Mouse (Mus musculus): ENCODE results near the gene Adam33. TPM values are rescaled to one million over a fixed set of nuclear protein-coding genes. Genes with fewer than 3 reads are reported as not detected.
A peak's percentile ranks its signal among the peaks of the same experiment; 100 is the strongest.
"Not testable (repeated sequence)": the region's sequence is repeated elsewhere in the genome, so short reads cannot be mapped to it uniquely, and the experiment has no call there.

Gene Adam33
- polyA plus RNA-seq, 1 experiment from 2014 or later: 0.72 TPM

GRCm38 (mm10) chr2:131040854-131041825 is 22.5 kb downstream of the Adam33 start:
- Histone ChIP-seq H3K36me3 (ENCODE audit: control insufficient read depth, insufficient read depth, low read length) (no peaks in the 10 kb centered on the region), H3K9me3 (ENCODE audit: control insufficient read depth, low read length) (no peaks in the 10 kb centered on the region), H3K9ac (ENCODE audit: low read length) (peak overlapping the region; percentile 70), H3K4me2 (ENCODE audit: low read depth, severe bottlenecking) (peak overlapping the region; percentile 99), H3K27ac (replicated peaks; ENCODE audit: low read depth, low read length) (no peak overlapping the region), H3K4me3 (ENCODE audit: low read depth, low read length) (peak overlapping the region; percentile 56), H3K27me3 (ENCODE audit: control insufficient read depth, insufficient read depth, low read length) (peaks cover 31% of the 10 kb centered on the region), H3K4me1 (ENCODE audit: control insufficient read depth, insufficient read depth, low read length) (0 out of 2 replicates have a peak, but pooled peaks cover 8% of the 10 kb centered on the region)
- DNase-seq (ENCODE audit: low spot score) (peak; percentile 60), ATAC-seq (ENCODE audit: insufficient number of reproducible peaks, low FRiP score, low TSS enrichment, low read depth) (peak; percentile 65; the same call in 1 of the 2 replicates)
- WGBS: 3% methylated on average over 100 of the region's 115 CpGs

DNA sequence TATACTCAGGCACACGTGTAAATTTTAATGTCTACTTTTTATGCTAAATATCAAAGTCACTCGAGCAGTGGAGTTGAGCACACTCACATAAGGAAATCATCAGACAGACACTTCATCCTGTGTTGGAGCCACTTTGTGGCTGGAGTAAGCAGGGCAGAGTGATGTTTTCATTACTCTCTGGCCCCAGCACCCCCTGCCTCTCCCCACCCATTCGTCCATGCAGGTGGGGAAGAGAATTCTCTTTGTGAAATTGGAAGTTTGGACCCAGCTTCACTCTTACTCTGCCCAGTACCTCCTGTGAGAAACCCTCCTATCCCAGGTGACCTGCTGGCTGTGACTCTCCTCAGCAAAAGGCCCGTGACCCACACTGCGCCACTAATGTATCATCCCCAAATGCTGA is 24.9 kb downstream of the Adam33 start:
- Histone ChIP-seq H3K9me3 (ENCODE audit: control insufficient read depth, low read length) (no peaks in the 10 kb centered on the region), H3K4me1 (ENCODE audit: control insufficient read depth, insufficient read depth, low read length) (0 out of 2 replicates have a peak, but pooled peaks cover 8% of the 10 kb centered on the region), H3K4me2 (ENCODE audit: low read depth, severe bottlenecking) (no peak overlapping the region), H3K4me3 (ENCODE audit: low read depth, low read length) (no peak overlapping the region), H3K36me3 (ENCODE audit: control insufficient read depth, insufficient read depth, low read length) (no peaks in the 10 kb centered on the region), H3K9ac (ENCODE audit: low read length) (no peak overlapping the region), H3K27me3 (ENCODE audit: control insufficient read depth, insufficient read depth, low read length) (peaks cover 31% of the 10 kb centered on the region), H3K27ac (replicated peaks; ENCODE audit: low read depth, low read length) (no peak overlapping the region)
- WGBS: 82% methylated on average over 5 of the region's 5 CpGs
- ATAC-seq (ENCODE audit: insufficient number of reproducible peaks, low FRiP score, low TSS enrichment, low read depth): no peak
- no peak for DNase-seq (ENCODE audit: low spot score)

DNA sequence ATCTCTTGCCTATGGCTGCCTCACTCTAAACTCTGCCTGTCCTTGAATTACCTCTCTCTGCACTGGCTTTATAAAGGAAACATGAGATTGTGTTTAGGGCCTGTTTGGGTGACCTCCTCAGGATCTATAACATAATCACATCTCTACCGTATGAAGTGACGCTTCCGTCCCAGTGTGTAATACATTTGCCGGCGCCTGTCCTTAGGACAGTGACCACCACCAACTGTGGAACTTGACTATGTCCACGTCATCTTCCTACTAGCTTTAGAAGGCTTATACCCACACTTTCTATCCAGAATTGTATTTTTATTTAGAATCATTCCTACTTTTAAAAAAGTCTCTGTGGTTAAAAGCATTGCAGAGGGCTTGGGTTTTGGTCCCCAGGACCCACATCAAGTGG is 25.4 kb downstream of the Adam33 start:
- DNase-seq (ENCODE audit: low spot score): no peak
- Histone ChIP-seq H3K9me3 (ENCODE audit: control insufficient read depth, low read length) (no peaks in the 10 kb centered on the region), H3K9ac (ENCODE audit: low read length) (no peak overlapping the region), H3K36me3 (ENCODE audit: control insufficient read depth, insufficient read depth, low read length) (no peaks in the 10 kb centered on the region), H3K4me3 (ENCODE audit: low read depth, low read length) (no peak overlapping the region), H3K4me2 (ENCODE audit: low read depth, severe bottlenecking) (no peak overlapping the region), H3K27ac (replicated peaks; ENCODE audit: low read depth, low read length) (no peak overlapping the region), H3K27me3 (ENCODE audit: control insufficient read depth, insufficient read depth, low read length) (peaks cover 31% of the 10 kb centered on the region), H3K4me1 (ENCODE audit: control insufficient read depth, insufficient read depth, low read length) (0 out of 2 replicates have a peak, but pooled peaks cover 8% of the 10 kb centered on the region)
- ATAC-seq (ENCODE audit: insufficient number of reproducible peaks, low FRiP score, low TSS enrichment, low read depth): no peak
- WGBS: 90% methylated on average over 6 of the region's 6 CpGs

DNA sequence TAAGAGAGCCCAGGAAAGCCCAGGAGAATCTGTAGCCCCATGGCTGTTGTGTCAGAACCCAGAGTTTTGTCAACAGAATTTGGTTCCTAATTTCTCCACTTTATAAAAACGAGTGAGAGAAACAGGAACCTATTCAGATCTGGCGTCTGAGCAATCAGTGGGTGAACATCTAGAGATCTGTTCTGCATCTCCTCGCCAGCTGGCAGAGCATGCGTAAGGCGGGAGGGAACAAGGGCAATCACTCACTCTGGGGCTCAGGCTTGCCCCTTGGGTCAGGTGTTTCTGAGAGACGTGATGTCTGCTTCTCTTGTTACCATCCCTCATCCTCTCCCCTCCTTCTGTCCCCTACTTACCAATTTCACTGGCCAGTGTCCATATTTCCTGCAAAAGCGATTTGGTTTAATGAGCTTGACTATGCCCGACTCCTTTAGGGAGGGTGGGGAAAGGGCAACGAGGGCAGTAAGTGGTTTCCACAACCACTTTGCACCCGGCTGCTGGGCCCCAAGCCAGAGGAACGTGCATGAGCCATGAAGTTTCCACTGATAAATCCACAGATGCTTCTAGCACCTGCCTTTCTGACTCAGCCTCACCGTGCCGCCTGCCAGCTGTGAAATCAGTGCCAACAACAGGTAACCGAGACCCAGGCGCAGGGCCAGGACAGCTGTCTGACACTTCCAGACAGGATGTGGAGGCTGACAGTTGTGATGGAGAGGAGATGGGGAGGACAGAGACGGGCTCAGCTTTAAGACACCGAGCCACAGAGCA is 26.2 kb downstream of the Adam33 start:
- H3K36me3 ChIP-seq (ENCODE audit: control insufficient read depth, insufficient read depth, low read length): no peaks in the 10 kb centered on the region
- H3K4me3 ChIP-seq (ENCODE audit: low read depth, low read length): no peak overlapping the region
- ATAC-seq (ENCODE audit: insufficient number of reproducible peaks, low FRiP score, low TSS enrichment, low read depth) (no peak), DNase-seq (ENCODE audit: low spot score) (no peak)
- H3K9me3 ChIP-seq (ENCODE audit: control insufficient read depth, low read length): no peaks in the 10 kb centered on the region
- H3K27me3 ChIP-seq (ENCODE audit: control insufficient read depth, insufficient read depth, low read length): peaks cover 29% of the 10 kb centered on the region
- H3K4me2 ChIP-seq (ENCODE audit: low read depth, severe bottlenecking): no peak overlapping the region
- 0 out of 2 replicates have a peak, but pooled peaks cover 8% of the 10 kb centered on the region for H3K4me1 ChIP-seq (ENCODE audit: control insufficient read depth, insufficient read depth, low read length)
- WGBS: 61% methylated on average over 17 of the region's 17 CpGs
- H3K9ac ChIP-seq (ENCODE audit: low read length): no peak overlapping the region
- H3K27ac ChIP-seq (replicated peaks; ENCODE audit: low read depth, low read length): no peak overlapping the region

- no peaks in the 10 kb centered on the region for H3K9me3 ChIP-seq (ENCODE audit: control insufficient read depth, low read length)
- no peak for DNase-seq (ENCODE audit: low spot score)
- H3K4me1 ChIP-seq (ENCODE audit: control insufficient read depth, insufficient read depth, low read length): 0 out of 2 replicates have a peak, but pooled peaks cover 8% of the 10 kb centered on the region
- no peaks in the 10 kb centered on the region for H3K36me3 ChIP-seq (ENCODE audit: control insufficient read depth, insufficient read depth, low read length)
- H3K9ac ChIP-seq (ENCODE audit: low read length): no peak overlapping the region
- no peak for ATAC-seq (ENCODE audit: insufficient number of reproducible peaks, low FRiP score, low TSS enrichment, low read depth)
- H3K4me2 ChIP-seq (ENCODE audit: low read depth, severe bottlenecking): no peak overlapping the region
- H3K27ac ChIP-seq (replicated peaks; ENCODE audit: low read depth, low read length): no peak overlapping the region
- H3K4me3 ChIP-seq (ENCODE audit: low read depth, low read length): no peak overlapping the region
- peaks cover 22% of the 10 kb centered on the region for H3K27me3 ChIP-seq (ENCODE audit: control insufficient read depth, insufficient read depth, low read length)
Observed at GRCm38 (mm10) chr2:131036757-131037156, 26.9 kb downstream of the Adam33 start.

DNA sequence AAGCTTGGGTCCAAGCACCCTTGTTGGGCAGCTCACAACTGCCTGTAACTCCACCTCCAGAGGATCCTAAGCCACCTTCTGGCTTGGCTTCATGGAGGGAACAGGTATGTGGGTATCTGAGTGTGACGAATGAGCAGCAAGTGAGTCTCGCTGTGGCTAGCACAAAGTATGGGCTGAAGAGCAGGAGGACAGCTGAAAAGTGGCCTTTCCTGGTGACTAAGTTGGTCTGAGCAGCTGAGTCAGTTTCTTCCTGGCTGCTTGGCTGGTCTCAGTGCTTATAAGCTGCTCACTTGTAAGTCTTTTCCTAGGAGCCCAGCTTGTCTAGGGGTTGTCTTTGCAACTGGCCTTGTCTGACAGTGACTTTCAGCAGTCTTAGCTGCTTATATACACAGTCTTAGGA is 27.3 kb downstream of the Adam33 start:
- Histone ChIP-seq H3K27me3 (ENCODE audit: control insufficient read depth, insufficient read depth, low read length) (peaks cover 18% of the 10 kb centered on the region), H3K4me2 (ENCODE audit: low read depth, severe bottlenecking) (no peak overlapping the region), H3K9ac (ENCODE audit: low read length) (no peak overlapping the region), H3K9me3 (ENCODE audit: control insufficient read depth, low read length) (no peaks in the 10 kb centered on the region), H3K4me1 (ENCODE audit: control insufficient read depth, insufficient read depth, low read length) (0 out of 2 replicates have a peak, but pooled peaks cover 5% of the 10 kb centered on the region), H3K27ac (replicated peaks; ENCODE audit: low read depth, low read length) (no peak overlapping the region), H3K36me3 (ENCODE audit: control insufficient read depth, insufficient read depth, low read length) (no peaks in the 10 kb centered on the region), H3K4me3 (ENCODE audit: low read depth, low read length) (no peak overlapping the region)
- ATAC-seq (ENCODE audit: insufficient number of reproducible peaks, low FRiP score, low TSS enrichment, low read depth) (no peak), DNase-seq (ENCODE audit: low spot score) (no peak)
- WGBS: 88% methylated on average over 2 of the region's 2 CpGs

GRCm38 (mm10) chr2:131031406-131031805 is 32.2 kb downstream of the Adam33 start:
- not testable (repeated sequence) for H3K4me1 ChIP-seq (ENCODE audit: control insufficient read depth, insufficient read depth, low read length); H3K27ac ChIP-seq (replicated peaks; ENCODE audit: low read depth, low read length); H3K27me3 ChIP-seq (ENCODE audit: control insufficient read depth, insufficient read depth, low read length); ATAC-seq (ENCODE audit: insufficient number of reproducible peaks, low FRiP score, low TSS enrichment, low read depth); H3K4me2 ChIP-seq (ENCODE audit: low read depth, severe bottlenecking); H3K9ac ChIP-seq (ENCODE audit: low read length); H3K9me3 ChIP-seq (ENCODE audit: control insufficient read depth, low read length); DNase-seq (ENCODE audit: low spot score); H3K4me3 ChIP-seq (ENCODE audit: low read depth, low read length); H3K36me3 ChIP-seq (ENCODE audit: control insufficient read depth, insufficient read depth, low read length)
- 62% methylated on average over 1 of the region's 1 CpGs for WGBS

- H3K4me2 ChIP-seq (ENCODE audit: low read depth, severe bottlenecking): no peak overlapping the region
- DNase-seq (ENCODE audit: low spot score): no peak
- ATAC-seq (ENCODE audit: insufficient number of reproducible peaks, low FRiP score, low TSS enrichment, low read depth): no peak
Observed at GRCm38 (mm10) chr2:131030998-131031397, 32.6 kb downstream of the Adam33 start.

More at GRCm38 (mm10) chr2:131030998-131031397, 32.6 kb downstream of the Adam33 start:
- no peak overlapping the region for H3K9ac ChIP-seq (ENCODE audit: low read length)
- no peak overlapping the region for H3K27ac ChIP-seq (replicated peaks; ENCODE audit: low read depth, low read length)
- WGBS: 94% methylated on average over 1 of the region's 1 CpGs
- no peaks in the 10 kb centered on the region for H3K36me3 ChIP-seq (ENCODE audit: control insufficient read depth, insufficient read depth, low read length)
- H3K4me1 ChIP-seq (ENCODE audit: control insufficient read depth, insufficient read depth, low read length): no peaks in the 10 kb centered on the region
- no peak overlapping the region for H3K4me3 ChIP-seq (ENCODE audit: low read depth, low read length)
- H3K27me3 ChIP-seq (ENCODE audit: control insufficient read depth, insufficient read depth, low read length): no peaks in the 10 kb centered on the region
- no peaks in the 10 kb centered on the region for H3K9me3 ChIP-seq (ENCODE audit: control insufficient read depth, low read length)
